In the genomic region with DNA sequence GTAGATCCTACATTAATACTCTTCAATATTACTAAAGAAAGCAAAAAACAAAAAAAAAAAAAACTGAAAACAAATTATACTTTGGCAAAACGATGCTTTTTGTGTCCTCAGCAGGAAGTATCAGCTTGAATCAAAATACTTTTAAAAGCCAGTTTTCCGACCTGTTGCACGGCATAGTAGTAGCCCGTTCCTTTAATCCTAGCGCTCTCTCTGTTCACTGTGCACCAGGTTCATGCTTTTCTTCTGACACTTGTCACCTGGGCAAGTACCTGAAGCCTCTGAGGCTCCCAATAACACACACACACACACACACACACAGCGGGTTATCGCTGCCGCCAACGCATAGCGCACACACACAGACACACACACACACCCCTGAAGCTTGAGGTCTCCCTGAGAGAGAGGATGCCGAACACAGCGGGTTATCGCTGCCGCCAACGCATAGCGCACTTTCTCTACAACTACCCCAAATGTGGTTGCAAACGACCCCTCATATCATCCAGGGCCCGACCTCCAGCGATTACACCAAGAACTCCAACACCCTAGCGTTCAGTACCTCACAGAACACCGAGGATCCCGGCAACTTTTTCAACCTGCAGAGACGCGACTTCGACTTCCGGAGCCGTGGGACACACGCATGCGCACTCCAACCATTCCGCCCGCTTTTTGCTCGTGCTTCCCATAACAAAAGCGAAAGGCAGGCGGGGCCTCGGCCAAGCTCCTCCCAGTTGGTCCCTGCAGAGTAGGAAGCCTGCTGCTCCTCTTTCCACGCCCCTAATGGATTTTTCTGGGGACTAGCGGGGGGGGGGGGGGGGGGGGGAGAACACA, we compare ENCODE assay signal across 8 mouse cellular contexts. TPM values are rescaled to one million over a fixed set of nuclear protein-coding genes. Genes with fewer than 3 reads are reported as not detected.
DNase-seq lines count a peak whose midpoint lies in the region; ATAC-seq and TF ChIP-seq lines count a peak whose summit lies in the region.

Gene Pot1b (minus strand): TSS at position 645 of the 828 bp plus-strand sequence.

- H3K36me3 ChIP-seq in kidney, embryonic 14.5 days (ENCODE audit: control insufficient read depth, insufficient read depth, low read length): peaks cover 11% of the 10 kb centered on the region; the same call in 1 of the 2 replicates
- H3K36me3 ChIP-seq in limb, embryonic 15.5 days: peaks cover 12% of the 10 kb centered on the region; the same call in 1 of the 2 replicates

- peak within 1 kb of the TSS; percentile 23; the same call in 1 of the 2 replicates for H3K27ac ChIP-seq in bone marrow macrophage, adult 2 months (ENCODE audit: insufficient read depth, low read depth, low read length)
- no peak within 1 kb of the TSS for H3K27ac ChIP-seq in embryonic fibroblast, embryonic 13.5 days (ENCODE audit: insufficient read depth, low read length)
- H3K27ac ChIP-seq in kidney, embryonic 14.5 days (ENCODE audit: low read depth, low read length): no peak within 1 kb of the TSS
- H3K27ac ChIP-seq in limb, embryonic 15.5 days: peak within 1 kb of the TSS; percentile 71

- no peak for TF ChIP-seq POLR2A in bone marrow macrophage, adult 2 months (IDR thresholded peaks at IDR 0.05; ENCODE audit: borderline replicate concordance, low read depth, low read length)
- peak; percentile 40; the same call in 1 of the 2 replicates for TF ChIP-seq POLR2A in embryonic fibroblast, embryonic 13.5 days (IDR thresholded peaks at IDR 0.05; ENCODE audit: low read depth, low read length)

- peak within 1 kb of the TSS; percentile 68 for H3K4me2 ChIP-seq in kidney, embryonic 14.5 days (replicated peaks; ENCODE audit: low read depth, low read length)
- peak within 1 kb of the TSS; percentile 58 for H3K4me2 ChIP-seq in limb, embryonic 15.5 days

- DNase-seq in A20 (ENCODE audit: low read depth, low spot score): peak; percentile 97
- DNase-seq in heart, adult 9 months (ENCODE audit: low spot score in 2 of 2): peak; percentile 94 to 97
- DNase-seq in monocyte, adult 2 months (ENCODE audit: low read depth in 1 of 2, low spot score in 2 of 2): peak; percentile 84 to 87
- DNase-seq in spleen, postnatal 36 days (ENCODE audit: low spot score in 2 of 2): peak; percentile 92 to 93

- under 1% methylated on average over 36 of the region's 37 CpGs for WGBS in kidney, embryonic 14.5 days
- WGBS in limb, embryonic 15.5 days: under 1% methylated on average over 37 of the region's 37 CpGs

- ATAC-seq in kidney, embryonic 14.5 days (ENCODE audit: low FRiP score, low TSS enrichment): peak; percentile 100
- ATAC-seq in limb, embryonic 15.5 days (ENCODE audit: insufficient number of reproducible peaks, low FRiP score, low TSS enrichment, low read depth): peak; percentile 97

- no peak for TF ChIP-seq CTCF in bone marrow macrophage, adult 2 months (IDR thresholded peaks at IDR 0.05; ENCODE audit: low read depth, low read length)
- TF ChIP-seq CTCF in embryonic fibroblast, embryonic 13.5 days (IDR thresholded peaks at IDR 0.05; ENCODE audit: borderline replicate concordance, insufficient read depth, low read length): no peak

- H3K9me3 ChIP-seq in kidney, embryonic 14.5 days (ENCODE audit: control insufficient read depth, low read length): no peaks in the 10 kb centered on the region
- no peaks in the 10 kb centered on the region for H3K9me3 ChIP-seq in limb, embryonic 15.5 days

- no peaks in the 10 kb centered on the region for H3K27me3 ChIP-seq in kidney, embryonic 14.5 days (ENCODE audit: control insufficient read depth, insufficient read depth, low read length)
- H3K27me3 ChIP-seq in limb, embryonic 15.5 days: no peaks in the 10 kb centered on the region

- H3K4me1 ChIP-seq in bone marrow macrophage, adult 2 months (ENCODE audit: control insufficient read depth, insufficient read depth, low read length): 0 out of 2 replicates have a peak, but pooled peaks cover 2% of the 10 kb centered on the region
- no peaks in the 10 kb centered on the region for H3K4me1 ChIP-seq in embryonic fibroblast, embryonic 13.5 days (ENCODE audit: control insufficient read depth, insufficient read depth, low read length)
- H3K4me1 ChIP-seq in kidney, embryonic 14.5 days (ENCODE audit: control insufficient read depth, insufficient read depth, low read length): no peaks in the 10 kb centered on the region
- H3K4me1 ChIP-seq in limb, embryonic 15.5 days: no peaks in the 10 kb centered on the region

- peak within 1 kb of the TSS; percentile 65 for H3K4me3 ChIP-seq in bone marrow macrophage, adult 2 months (ENCODE audit: insufficient read depth, low read length)
- H3K4me3 ChIP-seq in embryonic fibroblast, embryonic 13.5 days (ENCODE audit: insufficient read depth, low read length): peak within 1 kb of the TSS; percentile 93
- peak within 1 kb of the TSS; percentile 69 for H3K4me3 ChIP-seq in kidney, embryonic 14.5 days (ENCODE audit: low read length)
- peak within 1 kb of the TSS; percentile 73 for H3K4me3 ChIP-seq in limb, embryonic 15.5 days

- peak within 1 kb of the TSS; percentile 70 for H3K9ac ChIP-seq in kidney, embryonic 14.5 days (ENCODE audit: low read depth, low read length)
- H3K9ac ChIP-seq in limb, embryonic 15.5 days: peak within 1 kb of the TSS; percentile 58

RNA-seq across cellular contexts. Expression of gene Pot1b, which starts in this region (rescaled TPM):
- 71.8 and 78.7 TPM in 2 replicates for polyA plus RNA-seq in bone marrow macrophage, adult 2 months (2012; ENCODE audit: insufficient read depth, insufficient read length, missing spikeins)
- polyA plus RNA-seq in embryonic fibroblast, embryonic 13.5 days (2011; ENCODE audit: insufficient read length, low read depth, missing spikeins): 7.2 and 10.1 TPM in 2 replicates
- 8.8 TPM in 2 replicates for polyA plus RNA-seq in kidney, embryonic 14.5 days (2014; fragmentation: Nextera tagmentation; extraction: Ambion mirVana)
- polyA plus RNA-seq in limb, embryonic 15.5 days (2015; fragmentation: Nextera tagmentation; extraction: Ambion mirVana): 7.6 and 7.7 TPM in 2 replicates

Comparison
In these comparisons a context has a peak if more than half of its experiments do, and no peak if none do; other contexts are left out.
1. H3K27ac ChIP-seq: peak in bone marrow macrophage, adult 2 months (single experiment) and limb, embryonic 15.5 days (single experiment); none in embryonic fibroblast, embryonic 13.5 days (single experiment) and kidney, embryonic 14.5 days (single experiment).
2. Peak in every context shown above with its lines, with median percentiles within 50 percentile points of each other: DNase-seq and H3K4me3 ChIP-seq.